Mouse (Mus musculus) heart, embryonic 15.5 days (tissue): Measurements from ENCODE around the gene Smurf2. TPM values are rescaled to one million over a fixed set of nuclear protein-coding genes. Genes with fewer than 3 reads are reported as not detected.

Experiments used
- ATAC-seq: fragments of 200-750 bp; cut with Nextera tagmentation; replicated peaks from 2 replicates; pipeline ENCODE4 v1.8.0; 2017; ENCODE audit warnings: low read depth, moderate TSS enrichment; ENCODE audit not compliant: insufficient number of reproducible peaks, insufficient read depth, low FRiP score
- H3K27ac ChIP-seq: fragments of 300-500 bp; sonication (generic); 2 replicates; pipeline ENCODE4 v1.5.1; 2015; ENCODE audit warnings: mild to moderate bottlenecking, inconsistent platforms
- H3K27me3 ChIP-seq: fragments of 300-500 bp; sonication (generic); 2 replicates; pipeline ENCODE4 v1.6.1; 2015; ENCODE audit warnings: inconsistent platforms
- H3K36me3 ChIP-seq: fragments of 300-500 bp; sonication (generic); 2 replicates; pipeline ENCODE4 v1.6.1; 2015; ENCODE audit warnings: mild to moderate bottlenecking, inconsistent platforms
- H3K4me1 ChIP-seq: fragments of 300-500 bp; sonication (generic); replicated peaks from 2 replicates; pipeline ENCODE4 v1.6.1; 2015; ENCODE audit warnings: inconsistent platforms
- H3K4me2 ChIP-seq: fragments of 300-500 bp; sonication (generic); 2 replicates; pipeline ENCODE4 v1.6.1; 2015; ENCODE audit warnings: inconsistent platforms, mild to moderate bottlenecking, moderate library complexity
- H3K4me3 ChIP-seq: fragments of 300-500 bp; sonication (generic); 2 replicates; pipeline ENCODE4 v1.5.1; 2015; ENCODE audit warnings: mild to moderate bottlenecking, inconsistent platforms
- H3K9ac ChIP-seq: fragments of 300-500 bp; sonication (generic); 2 replicates; pipeline ENCODE4 v1.6.1; 2015; ENCODE audit warnings: mild to moderate bottlenecking, inconsistent platforms
- H3K9me3 ChIP-seq: fragments of 300-500 bp; sonication (generic); replicated peaks from 2 replicates; pipeline ENCODE4 v1.6.1; 2016; ENCODE audit warnings: inconsistent platforms
- WGBS: fragments of 180-500 bp; shearing (Covaris S2); methylation state at CpG from one replicate; pipeline ENCODE4 v1.1.7; 2015; ENCODE audit warnings: mixed read lengths; 5-methylcytosine and 5-hydroxymethylcytosine counted together
- polyA plus RNA-seq: library from polyadenylated mRNA; unstranded; fragments of >200 nt; fragmentation: Nextera tagmentation; extraction: Ambion mirVana; gene quantifications from 2 replicates; pipeline ENCODE4 v1.2.1, GENCODE M21; 2015

The Smurf2 gene
- polyA plus RNA-seq, 1 experiment from 2014 or later, result 8.9 TPM

DNA sequence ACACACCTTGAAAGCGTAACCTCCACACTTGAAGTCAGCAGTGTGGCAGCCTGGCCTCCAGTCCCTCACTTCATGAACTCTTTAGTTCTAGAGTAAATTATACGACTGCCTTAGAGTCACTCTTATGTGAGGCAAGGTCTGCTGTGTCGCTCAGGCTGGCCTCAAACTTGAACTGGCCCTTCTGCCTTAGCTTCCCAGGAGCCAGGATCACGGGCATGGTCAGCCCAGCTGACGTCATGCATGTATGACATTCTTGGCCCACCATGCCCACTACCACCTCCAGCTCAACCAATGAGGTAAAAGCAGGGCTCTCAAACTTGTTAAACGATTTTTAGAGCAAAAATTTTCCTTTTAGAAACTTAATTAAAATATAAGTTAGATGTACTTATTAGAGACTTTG lies 99.1 kb downstream of the Smurf2 start:
- Histone ChIP-seq H3K27ac (no peak overlapping the region), H3K36me3 (peaks cover 41% of the 10 kb centered on the region), H3K4me1 (peaks cover 31% of the 10 kb centered on the region), H3K9ac (no peak overlapping the region), H3K4me3 (no peak overlapping the region), H3K9me3 (no peaks in the 10 kb centered on the region), H3K27me3 (no peaks in the 10 kb centered on the region), H3K4me2 (no peak overlapping the region)
- 71% methylated on average over 6 of the region's 6 CpGs for WGBS
- ATAC-seq, result no peak

DNA sequence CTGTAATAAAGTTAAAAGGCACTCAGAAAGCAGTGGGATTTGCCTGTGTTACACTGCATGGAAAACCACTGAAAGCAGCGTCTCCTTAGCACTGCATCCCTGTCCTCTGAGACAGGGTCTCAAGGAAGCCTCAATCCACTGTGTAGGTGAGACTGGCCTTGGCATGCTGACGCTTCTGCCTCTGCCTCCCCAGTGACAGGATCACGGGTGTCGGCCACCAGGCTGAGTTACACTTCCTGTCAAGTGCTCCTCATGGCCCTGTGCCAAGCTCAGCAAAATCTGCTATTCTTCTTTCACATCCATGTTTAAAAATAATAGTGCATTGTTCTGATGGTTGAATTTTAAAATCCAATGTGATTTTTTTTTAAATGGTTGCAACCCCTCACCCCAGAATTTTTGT lies 99.5 kb downstream of the Smurf2 start:
- Histone ChIP-seq H3K27me3 (no peaks in the 10 kb centered on the region), H3K4me1 (peaks cover 35% of the 10 kb centered on the region), H3K4me2 (no peak overlapping the region), H3K36me3 (peaks cover 41% of the 10 kb centered on the region), H3K4me3 (no peak overlapping the region), H3K9ac (no peak overlapping the region), H3K27ac (peak overlapping the region; percentile 44; the same call in 1 of the 2 replicates), H3K9me3 (no peaks in the 10 kb centered on the region)
- 0 out of 2 replicates have a peak, but pooled peaks have one; percentile 35 for ATAC-seq
- WGBS, result 38% methylated on average over 4 of the region's 4 CpGs

- H3K9me3 ChIP-seq, result no peaks in the 10 kb centered on the region
- H3K27me3 ChIP-seq, result no peaks in the 10 kb centered on the region
- H3K9ac ChIP-seq, result no peak overlapping the region
- H3K4me2 ChIP-seq, result no peak overlapping the region
- no peak overlapping the region for H3K4me3 ChIP-seq
- no peak overlapping the region for H3K27ac ChIP-seq
- no peak for ATAC-seq
- peaks cover 47% of the 10 kb centered on the region for H3K36me3 ChIP-seq
- H3K4me1 ChIP-seq, result peaks cover 41% of the 10 kb centered on the region
- 86% methylated on average over 6 of the region's 6 CpGs for WGBS
Measured at GRCm38 (mm10) chr11:106820252-106820651, 100.3 kb downstream of the Smurf2 start.

GRCm38 (mm10) chr11:106819595-106819994 lies 100.9 kb downstream of the Smurf2 start:
- Histone ChIP-seq H3K4me3 (no peak overlapping the region), H3K4me1 (peaks cover 47% of the 10 kb centered on the region), H3K27ac (peak overlapping the region; percentile 31; the same call in 1 of the 2 replicates), H3K9me3 (no peaks in the 10 kb centered on the region), H3K4me2 (no peak overlapping the region), H3K9ac (no peak overlapping the region), H3K36me3 (peaks cover 54% of the 10 kb centered on the region), H3K27me3 (no peaks in the 10 kb centered on the region)
- no peak for ATAC-seq
- WGBS, result 81% methylated on average over 9 of the region's 9 CpGs

DNA sequence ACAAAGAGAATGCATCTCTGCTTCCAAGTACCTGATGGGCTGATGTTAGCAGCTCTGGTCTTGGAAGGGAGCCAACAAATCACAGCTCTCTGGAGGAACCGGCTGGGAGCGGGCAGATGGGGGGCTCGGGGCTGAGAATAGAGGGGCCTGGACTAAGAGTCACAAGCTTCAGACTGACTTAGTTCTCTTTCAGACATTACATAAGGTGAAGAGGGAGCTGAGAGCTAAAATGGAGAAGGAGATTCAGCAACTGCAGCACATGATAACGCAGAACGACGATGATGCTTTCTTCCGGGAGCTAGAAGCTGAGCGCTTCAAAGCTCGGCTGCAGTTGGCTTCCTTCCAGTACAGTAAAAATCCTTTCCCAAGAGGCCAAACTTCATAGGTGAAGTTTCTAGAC lies 102.2 kb downstream of the Smurf2 start:
- Histone ChIP-seq H3K4me1 (peaks cover 48% of the 10 kb centered on the region), H3K9ac (no peak overlapping the region), H3K36me3 (peaks cover 60% of the 10 kb centered on the region), H3K27ac (peak overlapping the region; percentile 46), H3K4me3 (no peak overlapping the region), H3K4me2 (peak overlapping the region; percentile 35), H3K9me3 (no peaks in the 10 kb centered on the region), H3K27me3 (no peaks in the 10 kb centered on the region)
- no peak; the same call in 1 of the 2 replicates for ATAC-seq
- WGBS, result 17% methylated on average over 9 of the region's 9 CpGs

DNA sequence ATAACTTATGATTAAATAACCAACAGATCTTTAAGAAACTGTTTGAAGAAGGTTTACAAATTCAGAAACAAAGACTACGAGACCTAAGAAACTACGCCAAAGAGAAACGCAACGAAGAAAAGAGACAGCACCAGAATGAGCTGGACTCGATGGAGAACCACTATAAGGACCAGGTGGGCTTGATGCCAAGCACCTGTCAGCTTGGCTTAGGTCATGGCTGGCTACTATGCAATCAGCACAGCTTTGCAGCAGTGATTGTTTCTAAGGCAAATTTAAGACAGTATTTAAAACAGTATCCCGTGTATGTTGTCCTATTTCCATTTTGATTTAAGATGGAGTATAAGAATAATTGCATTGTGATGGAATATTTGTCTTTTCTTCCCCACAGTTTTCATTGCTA lies 102.7 kb downstream of the Smurf2 start:
- peaks cover 61% of the 10 kb centered on the region for H3K36me3 ChIP-seq
- no peak overlapping the region for H3K9ac ChIP-seq
- H3K4me1 ChIP-seq, result peaks cover 48% of the 10 kb centered on the region
- no peak for ATAC-seq
- peak overlapping the region; percentile 46 for H3K27ac ChIP-seq
- no peak overlapping the region for H3K4me2 ChIP-seq
- 69% methylated on average over 6 of the region's 6 CpGs for WGBS
- H3K4me3 ChIP-seq, result no peak overlapping the region
- no peaks in the 10 kb centered on the region for H3K9me3 ChIP-seq
- H3K27me3 ChIP-seq, result no peaks in the 10 kb centered on the region

- H3K27me3 ChIP-seq, result no peaks in the 10 kb centered on the region
- peaks cover 43% of the 10 kb centered on the region for H3K4me1 ChIP-seq
- no peak overlapping the region for H3K27ac ChIP-seq
- H3K4me2 ChIP-seq, result no peak overlapping the region
- no peaks in the 10 kb centered on the region for H3K9me3 ChIP-seq
- no peak overlapping the region for H3K9ac ChIP-seq
- ATAC-seq, result no peak
- peaks cover 61% of the 10 kb centered on the region for H3K36me3 ChIP-seq
- WGBS, result 89% methylated on average over 3 of the region's 3 CpGs
- no peak overlapping the region for H3K4me3 ChIP-seq
Measured at GRCm38 (mm10) chr11:106817156-106817555, 103.4 kb downstream of the Smurf2 start.

DNA sequence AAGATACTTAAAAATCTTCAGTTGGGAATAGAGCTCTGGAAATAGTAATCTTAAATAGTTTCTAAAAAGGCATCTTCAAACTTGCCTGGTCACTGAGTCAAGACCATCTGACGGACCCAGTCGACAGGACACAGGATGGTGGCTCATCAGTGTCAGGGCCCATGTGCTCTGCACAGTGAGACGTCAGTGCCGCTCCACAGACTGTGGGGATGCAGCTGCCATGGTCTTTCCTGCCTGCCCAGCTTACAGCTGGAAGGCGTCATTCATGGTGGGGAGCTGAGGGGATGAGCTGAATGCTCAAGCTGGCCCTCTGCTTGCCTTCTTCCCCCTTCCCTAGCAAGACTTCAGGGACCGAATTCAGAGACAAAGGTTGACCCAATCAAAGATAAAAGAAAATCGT lies 104.2 kb downstream of the Smurf2 start:
- no peak; the same call in 1 of the 2 replicates for ATAC-seq
- WGBS, result 64% methylated on average over 7 of the region's 7 CpGs
- Histone ChIP-seq H3K27me3 (no peaks in the 10 kb centered on the region), H3K9ac (no peak overlapping the region), H3K4me2 (no peak overlapping the region), H3K36me3 (peaks cover 59% of the 10 kb centered on the region), H3K4me3 (no peak overlapping the region), H3K4me1 (peaks cover 40% of the 10 kb centered on the region), H3K27ac (no peak overlapping the region), H3K9me3 (no peaks in the 10 kb centered on the region)

DNA sequence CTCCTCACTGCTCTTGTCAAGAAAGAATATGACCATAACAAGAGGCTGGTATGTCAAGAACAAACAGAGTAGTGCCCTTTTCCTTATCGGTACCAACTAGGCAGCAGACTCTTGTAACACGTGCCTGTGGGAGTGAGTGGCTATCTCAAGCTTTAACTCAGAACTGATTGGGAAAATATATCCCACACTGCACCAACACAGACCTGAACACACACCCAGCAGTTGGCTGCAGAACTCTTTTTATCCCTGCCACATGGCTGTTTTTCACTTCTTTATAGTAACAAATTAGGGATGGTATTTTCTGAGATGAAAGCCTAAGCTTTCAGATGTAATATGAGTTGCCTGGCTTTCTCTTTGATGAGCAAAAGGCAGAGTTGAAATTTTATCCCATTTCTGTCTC lies 104.8 kb downstream of the Smurf2 start:
- WGBS, result 69% methylated on average over 2 of the region's 2 CpGs

DNA sequence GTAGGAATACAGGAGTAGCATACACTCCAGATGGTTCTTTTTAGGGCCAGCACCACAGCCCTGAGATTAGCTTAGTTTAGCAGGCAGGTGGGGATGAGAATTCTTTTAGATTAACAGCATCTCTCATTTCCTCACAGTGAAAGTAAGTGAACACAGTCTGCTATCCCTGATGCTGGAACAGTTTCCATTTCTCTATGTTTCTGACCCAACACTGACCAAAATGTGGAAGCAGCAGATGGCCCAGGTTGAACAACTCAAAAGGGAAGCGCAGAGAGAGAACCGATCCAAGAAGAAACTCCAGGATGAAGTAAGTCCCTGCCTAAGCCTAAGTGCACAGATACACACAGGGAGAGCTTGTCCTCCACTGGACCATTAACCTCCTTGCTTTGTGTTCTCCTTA lies 105.2 kb downstream of the Smurf2 start:
- peaks cover 68% of the 10 kb centered on the region for H3K36me3 ChIP-seq
- no peaks in the 10 kb centered on the region for H3K27me3 ChIP-seq
- no peaks in the 10 kb centered on the region for H3K9me3 ChIP-seq
- no peak for ATAC-seq
- peaks cover 35% of the 10 kb centered on the region for H3K4me1 ChIP-seq
- no peak overlapping the region for H3K4me2 ChIP-seq
- H3K4me3 ChIP-seq, result no peak overlapping the region
- no peak overlapping the region for H3K27ac ChIP-seq
- WGBS, result 91% methylated on average over 2 of the region's 2 CpGs
- H3K9ac ChIP-seq, result no peak overlapping the region

More for the DNA sequence above, 104.8 kb downstream of the Smurf2 start:
- no peaks in the 10 kb centered on the region for H3K9me3 ChIP-seq
- no peak overlapping the region for H3K4me2 ChIP-seq
- H3K4me3 ChIP-seq, result no peak overlapping the region
- no peaks in the 10 kb centered on the region for H3K27me3 ChIP-seq
- H3K27ac ChIP-seq, result no peak overlapping the region
- H3K9ac ChIP-seq, result no peak overlapping the region
- peaks cover 64% of the 10 kb centered on the region for H3K36me3 ChIP-seq
- ATAC-seq, result no peak
- peaks cover 35% of the 10 kb centered on the region for H3K4me1 ChIP-seq

DNA sequence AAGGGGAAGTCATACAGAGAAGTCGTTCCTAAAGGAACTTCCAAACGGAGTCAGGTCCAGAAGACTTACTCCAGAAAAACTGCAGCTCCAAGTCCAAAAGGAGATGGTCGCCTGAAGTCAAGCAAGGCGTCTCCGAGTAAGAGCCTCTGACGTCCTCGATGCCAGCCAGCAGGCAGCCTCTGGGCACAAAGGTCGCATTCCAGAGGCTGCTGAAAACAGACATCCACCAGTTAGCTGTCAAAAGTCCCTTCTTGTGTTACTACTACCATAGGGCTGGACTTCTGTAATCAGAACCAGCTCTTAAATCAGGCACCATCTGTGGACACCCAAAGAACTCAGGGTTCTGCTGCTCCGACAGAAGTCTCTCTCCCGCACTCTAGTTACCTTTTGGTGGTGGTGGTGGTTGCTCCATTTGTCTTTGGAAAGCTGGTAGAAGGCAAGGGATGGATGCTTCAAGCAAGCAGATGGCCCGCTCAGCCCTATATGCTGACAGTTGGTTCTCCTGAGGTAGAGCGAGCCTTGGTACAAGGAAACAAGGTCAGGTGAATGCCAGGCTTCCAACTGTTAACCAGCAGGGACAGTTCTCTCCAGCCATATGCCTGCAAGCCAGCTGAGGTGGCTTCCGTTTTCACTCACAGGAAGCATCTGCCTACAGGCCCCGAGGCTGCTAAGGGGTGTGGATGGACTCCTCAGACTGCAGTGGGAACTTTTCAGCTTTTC lies 105.8 kb downstream of the Smurf2 start:
- H3K9ac ChIP-seq, result no peak overlapping the region
- no peak overlapping the region for H3K4me2 ChIP-seq
- H3K36me3 ChIP-seq, result peaks cover 72% of the 10 kb centered on the region
- 70% methylated on average over 14 of the region's 14 CpGs for WGBS
- H3K27ac ChIP-seq, result no peak overlapping the region
- H3K4me3 ChIP-seq, result no peak overlapping the region
- H3K27me3 ChIP-seq, result no peaks in the 10 kb centered on the region
- no peaks in the 10 kb centered on the region for H3K9me3 ChIP-seq
- peaks cover 35% of the 10 kb centered on the region for H3K4me1 ChIP-seq
- no peak for ATAC-seq
